Mouse (Mus musculus) liver, postnatal 0 days (tissue): ENCODE results near the gene Smbd1. TPM values are rescaled to one million over a fixed set of nuclear protein-coding genes. Genes with fewer than 3 reads are reported as not detected.
A peak's percentile ranks its signal among the peaks of the same experiment; 100 is the strongest.

ENCODE experiments used
- ATAC-seq: fragments of 200-750 bp; cut with Nextera tagmentation; 2 replicates; pipeline ENCODE4 v1.8.0; 2017; ENCODE audit warnings: mild to moderate bottlenecking, moderate library complexity
- DNase-seq: peaks from one replicate; pipeline ENCODE4 v3.0.0-alpha.2; 2016
- H3K27ac ChIP-seq: fragments of 300-500 bp; sonication (generic); 2 replicates; pipeline ENCODE4 v1.5.1; 2014; ENCODE audit warnings: antibody characterized with exemption, moderate library complexity, mild to moderate bottlenecking, low read depth
- H3K27me3 ChIP-seq: fragments of 300-500 bp; sonication (generic); 2 replicates; pipeline ENCODE4 v1.6.1; 2014; ENCODE audit warnings: low read length, control low read depth, mixed read lengths; ENCODE audit not compliant: insufficient read depth
- H3K36me3 ChIP-seq: fragments of 300-500 bp; sonication (generic); replicated peaks from 2 replicates; pipeline ENCODE4 v1.6.1; 2014; ENCODE audit warnings: mild to moderate bottlenecking, control low read depth, low read length, moderate library complexity, mixed read lengths; ENCODE audit not compliant: insufficient read depth
- H3K4me1 ChIP-seq: fragments of 300-500 bp; sonication (generic); 2 replicates; pipeline ENCODE4 v1.6.1; 2014; ENCODE audit warnings: antibody characterized with exemption, mild to moderate bottlenecking, control low read depth; ENCODE audit not compliant: insufficient read depth
- H3K4me2 ChIP-seq: fragments of 300-500 bp; sonication (generic); 2 replicates; pipeline ENCODE4 v1.6.1; 2014; ENCODE audit warnings: low read depth, mild to moderate bottlenecking, low read length, moderate library complexity, mixed read lengths
- H3K4me3 ChIP-seq: fragments of 300-500 bp; sonication (generic); 2 replicates; pipeline ENCODE4 v1.5.1; 2014; ENCODE audit warnings: low read depth, low read length
- H3K9ac ChIP-seq: fragments of 300-500 bp; sonication (generic); replicated peaks from 2 replicates; pipeline ENCODE4 v1.6.1; 2014; ENCODE audit warnings: mild to moderate bottlenecking, moderate library complexity
- H3K9me3 ChIP-seq: fragments of 300-500 bp; sonication (generic); 2 replicates; pipeline ENCODE4 v1.6.1; 2016; ENCODE audit warnings: mild to moderate bottlenecking, control low read depth, low read length, mixed read lengths
- CTCF ChIP-seq: sonication (generic); IDR thresholded peaks from 2 replicates; pipeline ENCODE4 v1.5.1; 2016; ENCODE audit warnings: antibody characterized with exemption, low read depth
- EP300 ChIP-seq: IDR thresholded peaks from 2 replicates; pipeline ENCODE4 v1.6.1; 2016; ENCODE audit warnings: antibody characterized with exemption, low read depth, mild to moderate bottlenecking
- WGBS: fragments of 180-500 bp; shearing (Covaris S2); extraction: QIAGEN DNeasy Blood & Tissue Kit; methylation state at CpG from one replicate; pipeline ENCODE4 v1.1.7; 2014; ENCODE audit not compliant: insufficient replicate concordance; 5-methylcytosine and 5-hydroxymethylcytosine counted together
- polyA plus RNA-seq: library from polyadenylated mRNA; unstranded; fragments of >200 nt; fragmentation: Nextera tagmentation; extraction: Ambion mirVana; gene quantifications from 2 replicates; pipeline ENCODE4 v1.2.1, GENCODE M21; 2015

Smbd1 gene
- polyA plus RNA-seq, 1 experiment from 2014 or later = not detected

DNA sequence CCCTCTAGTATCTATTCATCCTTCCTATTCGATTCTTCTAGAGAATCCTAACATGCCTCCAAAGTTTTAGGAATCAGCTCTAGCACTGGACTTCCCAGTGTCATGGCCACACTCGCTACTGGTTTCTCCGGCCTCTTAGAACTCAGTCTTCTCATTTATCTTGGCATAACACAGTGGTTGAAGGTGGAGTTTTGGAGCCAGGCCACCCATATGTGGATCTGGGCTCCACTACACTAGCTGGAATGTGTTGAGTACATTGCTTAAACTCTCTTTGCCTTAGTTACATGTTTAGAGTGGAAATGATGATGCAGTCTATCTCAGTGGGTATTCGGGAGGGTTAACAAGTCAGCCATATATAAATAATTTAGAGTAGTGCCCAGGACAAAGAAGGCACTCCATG lies 7.8 kb upstream of the Smbd1 start:
- DNase-seq = no peak
- H3K9ac ChIP-seq = no peak overlapping the region
- no peak overlapping the region for H3K27ac ChIP-seq
- H3K4me1 ChIP-seq = peaks cover 11% of the 10 kb centered on the region; the same call in 1 of the 2 replicates
- no peak overlapping the region for H3K4me3 ChIP-seq
- no peak for ATAC-seq
- H3K9me3 ChIP-seq = no peaks in the 10 kb centered on the region
- no peaks in the 10 kb centered on the region for H3K27me3 ChIP-seq
- TF ChIP-seq CTCF (no peak), EP300 (no peak)
- no peaks in the 10 kb centered on the region; the same call in 1 of the 2 replicates for H3K36me3 ChIP-seq
- 78% methylated on average over 4 of the region's 4 CpGs for WGBS
- H3K4me2 ChIP-seq = no peak overlapping the region

GRCm38 (mm10) chr16:32815160-32815605 lies 4.9 kb upstream of the Smbd1 start:
- Histone ChIP-seq H3K9me3 (no peaks in the 10 kb centered on the region), H3K4me1 (peaks cover 8% of the 10 kb centered on the region; the same call in 1 of the 2 replicates), H3K27ac (no peak overlapping the region), H3K9ac (no peak overlapping the region), H3K36me3 (no peaks in the 10 kb centered on the region), H3K27me3 (no peaks in the 10 kb centered on the region), H3K4me2 (peak overlapping the region; percentile 69), H3K4me3 (peak overlapping the region; percentile 34)
- TF ChIP-seq CTCF (no peak), EP300 (no peak)
- no peak for ATAC-seq
- WGBS = 17% methylated on average over 6 of the region's 6 CpGs
- no peak for DNase-seq

DNA sequence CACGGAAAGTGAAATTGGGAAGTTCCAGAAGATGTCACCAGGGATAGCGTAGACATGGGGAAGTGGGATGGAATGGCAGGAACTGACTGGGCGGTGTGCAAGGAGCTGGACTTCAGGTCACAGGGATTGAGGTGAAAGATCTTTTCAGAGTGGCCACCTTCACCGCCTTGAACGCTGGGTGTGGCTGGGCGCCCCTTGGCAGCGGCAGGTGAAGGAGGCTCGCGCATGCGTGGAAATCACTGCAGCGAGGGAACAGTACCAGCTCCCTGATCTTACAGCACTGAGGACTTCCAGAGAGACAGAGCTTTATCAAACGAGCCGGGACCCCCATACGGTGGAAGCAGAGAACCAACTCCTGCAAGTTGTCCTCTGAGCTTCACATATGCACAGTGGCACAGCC lies 4.3 kb upstream of the Smbd1 start:
- no peaks in the 10 kb centered on the region for H3K27me3 ChIP-seq
- 17% methylated on average over 14 of the region's 14 CpGs for WGBS
- peak; percentile 43 for DNase-seq
- ATAC-seq = no peak
- no peaks in the 10 kb centered on the region for H3K36me3 ChIP-seq
- no peaks in the 10 kb centered on the region for H3K9me3 ChIP-seq
- H3K9ac ChIP-seq = no peak overlapping the region
- H3K4me1 ChIP-seq = peaks cover 8% of the 10 kb centered on the region; the same call in 1 of the 2 replicates
- no peak overlapping the region for H3K27ac ChIP-seq
- H3K4me3 ChIP-seq = peak overlapping the region; percentile 34
- no peak for TF ChIP-seq EP300
- TF ChIP-seq CTCF = no peak
- H3K4me2 ChIP-seq = peak overlapping the region; percentile 69

GRCm38 (mm10) chr16:32813771-32814170 lies 3.5 kb upstream of the Smbd1 start:
- no peaks in the 10 kb centered on the region for H3K36me3 ChIP-seq
- H3K9me3 ChIP-seq = no peaks in the 10 kb centered on the region
- H3K4me1 ChIP-seq = peaks cover 8% of the 10 kb centered on the region; the same call in 1 of the 2 replicates
- ATAC-seq (no peak), DNase-seq (no peak)
- no peak overlapping the region for H3K27ac ChIP-seq
- no peak overlapping the region for H3K4me3 ChIP-seq
- H3K4me2 ChIP-seq = 0 out of 2 replicates have a peak overlapping the region, but pooled peaks have one; percentile 69
- TF ChIP-seq CTCF (no peak), EP300 (no peak)
- WGBS = 62% methylated on average over 3 of the region's 3 CpGs
- no peaks in the 10 kb centered on the region for H3K27me3 ChIP-seq
- no peak overlapping the region for H3K9ac ChIP-seq

GRCm38 (mm10) chr16:32813362-32813761 lies 3.1 kb upstream of the Smbd1 start:
- no peak overlapping the region for H3K4me3 ChIP-seq
- H3K4me1 ChIP-seq = peaks cover 10% of the 10 kb centered on the region; the same call in 1 of the 2 replicates
- H3K27ac ChIP-seq = no peak overlapping the region
- no peaks in the 10 kb centered on the region for H3K9me3 ChIP-seq
- DNase-seq (no peak), ATAC-seq (no peak)
- H3K36me3 ChIP-seq = no peaks in the 10 kb centered on the region
- TF ChIP-seq EP300 (no peak), CTCF (no peak)
- no peak overlapping the region for H3K9ac ChIP-seq
- 46% methylated on average over 9 of the region's 9 CpGs for WGBS
- peak overlapping the region; percentile 59 for H3K4me2 ChIP-seq
- no peaks in the 10 kb centered on the region for H3K27me3 ChIP-seq

DNA sequence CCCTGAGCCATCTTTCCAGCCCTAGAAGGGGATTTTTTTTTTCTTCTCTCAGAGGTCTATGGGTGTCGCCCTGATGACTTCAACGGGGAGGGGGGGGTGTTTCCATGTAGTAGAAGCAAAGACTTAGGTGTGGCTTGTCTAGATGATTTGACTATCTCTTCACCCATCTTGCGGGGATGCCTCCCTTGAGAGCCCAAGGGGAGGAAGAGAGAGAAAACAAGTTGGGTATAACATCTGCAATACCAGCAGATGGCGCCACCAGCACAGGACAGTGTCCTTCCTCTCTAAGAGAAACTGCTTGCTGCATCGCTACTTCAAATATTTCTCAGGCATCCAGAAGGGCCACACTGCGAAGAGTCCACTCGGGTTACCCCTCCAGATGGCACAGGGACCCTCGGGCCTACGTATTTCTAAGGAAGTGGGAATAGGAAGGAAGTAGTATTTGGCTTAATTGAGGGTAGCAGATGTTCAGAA lies 2.6 kb upstream of the Smbd1 start:
- peak; percentile 90 for DNase-seq
- Histone ChIP-seq H3K4me1 (peaks cover 12% of the 10 kb centered on the region; the same call in 1 of the 2 replicates), H3K9ac (no peak overlapping the region), H3K4me2 (peak overlapping the region; percentile 59), H3K4me3 (no peak overlapping the region), H3K27me3 (no peaks in the 10 kb centered on the region), H3K9me3 (no peaks in the 10 kb centered on the region), H3K27ac (no peak overlapping the region), H3K36me3 (no peaks in the 10 kb centered on the region)
- peak; percentile 66 for ATAC-seq
- WGBS = under 1% methylated on average over 9 of the region's 9 CpGs
- TF ChIP-seq CTCF (peak; percentile 96), EP300 (no peak)
